Mouse (Mus musculus) NIH3T3 (cell line): ENCODE measurements around the gene Slc9a4.
"Not testable (repeated sequence)": the region's sequence is repeated elsewhere in the genome, so short reads cannot be mapped to it uniquely, and the experiment has no call there.

Experiments used
- DNase-seq: peaks from one replicate; pipeline ENCODE4 v3.0.0-alpha.2; 2012; ENCODE audit warnings: low read depth

The Slc9a4 gene

DNA sequence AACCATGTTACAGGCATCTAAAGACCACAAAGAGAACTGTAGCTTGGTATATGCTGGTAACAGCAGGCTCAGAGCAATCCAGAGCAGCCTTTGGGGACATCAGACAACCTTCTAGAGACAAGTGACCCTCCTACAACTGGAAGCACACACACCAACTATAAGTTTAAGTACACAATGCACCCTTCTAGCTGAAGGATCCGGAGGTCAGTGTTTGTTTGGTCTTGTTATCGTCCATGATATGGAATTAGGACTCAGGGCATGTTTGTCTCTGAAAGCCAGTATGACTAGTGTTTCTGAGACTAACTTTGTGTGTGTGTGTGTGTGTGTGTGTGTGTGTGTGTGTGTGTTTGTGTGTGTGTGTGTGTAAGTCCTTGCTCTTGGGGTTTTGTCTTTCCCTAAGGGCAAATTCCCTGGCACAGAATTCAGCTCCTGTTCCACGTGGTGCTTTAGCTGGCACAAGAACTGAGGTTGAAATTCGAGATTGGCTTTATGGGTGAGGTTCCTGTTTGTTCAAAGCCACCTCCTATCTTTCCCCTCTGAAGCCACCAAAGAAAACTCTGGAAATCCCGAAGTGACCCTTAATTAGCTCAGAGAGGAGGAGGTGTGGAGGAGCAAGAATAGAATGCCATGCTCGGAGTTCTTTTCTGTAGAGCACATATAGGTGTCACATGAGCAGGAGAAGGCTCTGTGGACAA is 71.1 kb downstream of the Slc9a4 start:
- DNase-seq: peak; percentile 28

DNA sequence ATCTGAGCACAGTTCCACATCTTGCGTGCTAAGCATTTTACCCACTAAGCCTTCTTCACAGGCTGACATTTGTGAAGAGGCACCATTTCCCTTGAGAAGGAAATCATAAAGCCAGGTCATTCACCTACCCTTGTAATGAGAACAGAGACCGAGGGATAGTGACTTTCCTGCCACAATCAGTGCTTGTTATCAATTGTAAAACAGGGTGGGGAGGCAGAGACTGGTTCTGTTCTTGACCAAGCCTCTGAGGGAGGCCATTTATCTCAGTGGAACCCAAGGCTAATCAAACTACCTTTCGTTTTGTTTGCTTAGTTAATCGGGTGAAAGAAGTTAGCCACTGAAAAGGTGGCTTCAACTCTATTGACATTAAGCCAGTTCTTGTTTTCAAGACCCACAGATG is 77.2 kb downstream of the Slc9a4 start:
- no peak for DNase-seq

DNA sequence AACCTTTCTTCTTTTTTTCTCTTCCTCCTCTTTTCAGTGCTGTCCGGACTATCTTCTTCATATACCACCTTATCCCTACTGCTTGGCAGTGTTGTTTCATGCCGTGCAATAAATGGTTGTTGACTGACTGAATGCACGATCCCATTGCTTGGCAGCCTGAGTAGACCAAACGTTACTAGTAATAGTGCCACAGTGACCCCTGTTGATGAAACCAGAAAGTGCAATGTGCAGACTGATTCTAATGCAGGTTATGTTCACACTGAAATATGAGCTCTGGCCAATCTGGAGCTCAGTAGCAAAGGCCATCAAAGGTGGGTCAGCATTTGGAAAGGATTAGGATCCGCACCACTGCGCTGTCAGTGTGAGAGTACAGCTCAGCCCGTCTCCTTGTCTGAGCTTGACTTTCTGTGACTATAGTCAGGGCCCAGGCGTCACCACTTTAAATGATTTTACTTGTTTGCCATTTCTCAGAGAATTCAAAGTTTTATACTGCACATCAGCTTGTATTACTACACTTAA is 78.2 kb downstream of the Slc9a4 start:
- DNase-seq: peak; percentile 91

DNA sequence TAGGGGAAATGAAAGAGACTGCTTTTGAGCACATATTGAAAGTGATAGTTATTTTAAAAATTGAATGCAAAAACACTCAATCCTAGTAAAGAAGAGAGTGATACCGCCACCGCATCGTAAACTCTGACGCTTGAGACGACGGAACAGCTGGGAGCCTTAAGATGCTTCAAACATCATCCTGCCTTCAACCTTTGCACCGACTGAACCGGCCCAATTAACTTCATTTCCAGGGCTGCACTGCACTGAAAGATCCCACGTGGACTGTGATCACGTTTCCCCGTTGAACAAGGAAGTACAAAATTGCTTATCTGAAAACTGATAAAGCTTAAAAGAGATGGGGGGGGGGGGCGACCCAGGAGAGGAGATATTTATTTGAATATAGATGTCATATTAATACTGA is 79.1 kb downstream of the Slc9a4 start:
- DNase-seq: no peak

DNA sequence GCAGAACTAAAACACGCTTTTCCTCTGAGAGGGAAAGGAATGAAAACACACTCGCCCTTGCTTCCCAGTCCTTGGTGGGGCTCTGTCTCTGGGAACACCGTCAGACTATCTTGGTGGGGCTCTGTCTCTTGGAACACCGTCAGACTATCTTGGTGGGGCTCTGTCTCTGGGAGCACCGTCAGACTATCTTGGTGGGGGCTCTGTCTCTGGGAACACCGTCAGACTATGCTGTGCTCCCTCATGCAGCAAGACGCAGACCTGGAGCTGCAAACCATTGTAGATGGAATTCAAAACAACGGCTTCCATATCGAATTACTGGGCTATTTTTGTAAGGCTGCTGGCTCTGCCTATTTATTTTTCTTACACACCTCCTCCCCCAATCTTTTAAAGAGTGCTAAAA is 79.6 kb downstream of the Slc9a4 start:
- DNase-seq: no peak

DNA sequence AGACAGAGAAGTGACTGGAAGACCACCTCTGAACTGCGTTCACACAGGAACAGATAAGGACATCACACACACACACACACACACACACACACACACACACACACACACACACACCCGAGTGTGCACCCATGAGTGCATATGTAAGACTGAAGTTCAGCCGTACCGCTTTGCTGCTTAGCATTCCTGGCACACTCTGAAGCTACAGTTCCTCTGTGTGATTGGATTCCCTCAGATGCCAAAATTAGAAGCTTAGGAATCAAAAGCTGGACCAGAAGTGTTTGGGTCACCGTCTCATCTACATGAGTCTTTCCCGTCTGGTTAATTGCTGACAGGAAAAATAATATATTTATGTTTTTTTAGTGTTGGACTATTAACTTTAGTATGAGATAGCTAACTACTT is 81.0 kb downstream of the Slc9a4 start:
- DNase-seq: no peak

DNA sequence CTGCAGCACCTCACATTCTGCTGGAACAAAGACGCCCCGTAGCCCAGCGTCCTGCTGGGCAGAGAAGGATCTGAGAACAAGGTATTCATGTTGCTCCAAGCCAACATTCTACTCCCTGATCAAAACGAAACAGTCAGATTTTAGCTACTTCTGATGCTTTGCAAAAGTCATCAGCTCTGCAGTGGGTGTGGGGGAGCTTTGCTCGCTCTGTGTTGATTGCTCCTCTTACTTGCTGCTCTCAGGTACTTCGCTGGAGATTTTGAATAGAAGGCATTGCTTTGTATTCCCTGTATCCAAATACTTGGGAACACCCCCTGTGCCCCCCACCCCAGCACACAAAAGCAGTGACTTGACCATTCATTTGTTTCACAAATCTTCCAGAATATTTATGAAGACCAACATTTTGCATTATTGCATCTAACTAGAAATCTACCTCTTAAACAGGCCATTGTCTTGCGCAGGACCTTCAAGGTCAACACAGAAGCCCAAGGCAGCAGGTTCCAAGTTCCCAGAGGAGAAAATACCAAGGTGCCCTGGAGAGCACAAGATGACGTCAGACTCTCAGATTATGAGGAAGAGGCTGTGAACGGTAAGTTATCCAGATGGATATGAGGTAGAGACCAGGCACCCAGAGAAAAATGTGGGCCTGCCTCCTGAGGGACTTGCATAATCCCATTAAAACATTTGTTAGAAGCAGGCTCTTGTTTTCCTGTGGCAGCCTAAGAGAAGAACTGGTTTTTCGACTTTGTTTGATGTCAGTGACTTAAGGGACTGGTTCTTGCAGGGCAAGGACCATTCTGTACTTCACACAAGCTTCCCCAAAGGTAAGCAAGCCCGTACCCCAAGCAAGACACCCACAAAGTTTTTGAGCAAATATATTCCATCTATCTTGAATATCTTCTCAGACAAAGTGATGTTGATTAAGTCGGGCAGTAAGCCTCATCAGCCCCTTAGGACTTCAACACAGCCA is 85.8 kb downstream of the Slc9a4 start:
- no peak for DNase-seq

DNA sequence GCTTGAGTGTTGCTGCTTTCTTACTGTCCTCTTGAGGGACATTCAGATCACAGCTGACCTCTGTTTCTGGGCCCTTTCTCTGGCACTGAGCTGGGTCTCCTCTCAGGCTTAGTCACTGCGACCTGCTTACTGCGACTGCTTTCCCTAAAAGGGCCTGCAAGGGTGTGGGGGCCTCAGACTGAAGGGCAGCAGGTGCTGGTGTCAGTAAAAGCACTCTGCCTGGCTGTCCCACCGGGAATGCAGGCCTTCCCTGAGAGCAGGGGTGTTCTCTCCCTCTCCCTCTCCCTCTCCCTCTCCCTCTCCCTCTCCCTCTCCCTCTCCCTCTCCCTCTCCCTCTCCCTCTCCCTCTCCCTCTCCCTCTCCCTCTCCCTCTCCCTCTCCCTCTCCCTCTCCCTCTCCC is 87.6 kb downstream of the Slc9a4 start:
- DNase-seq: not testable (repeated sequence)

DNA sequence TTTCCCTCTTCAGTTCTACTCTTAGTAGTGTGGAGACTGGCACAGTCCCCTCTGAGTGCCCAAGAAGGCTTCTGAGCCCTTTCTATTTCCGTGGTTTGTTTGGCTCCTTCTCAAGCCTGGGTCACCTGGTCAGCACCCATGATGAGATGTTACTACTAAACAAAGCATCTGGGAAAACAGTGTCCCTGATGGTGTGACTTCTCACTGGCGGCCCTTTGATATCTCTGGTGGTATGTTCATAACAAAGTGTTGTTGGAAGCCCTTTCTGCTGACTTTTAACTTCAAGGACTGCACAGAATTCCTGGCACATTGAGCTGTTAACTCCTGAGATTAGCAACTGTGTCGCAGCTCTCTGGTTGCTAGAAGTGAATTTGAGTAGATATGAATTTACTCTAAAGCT is 90.1 kb downstream of the Slc9a4 start:
- no peak for DNase-seq

DNA sequence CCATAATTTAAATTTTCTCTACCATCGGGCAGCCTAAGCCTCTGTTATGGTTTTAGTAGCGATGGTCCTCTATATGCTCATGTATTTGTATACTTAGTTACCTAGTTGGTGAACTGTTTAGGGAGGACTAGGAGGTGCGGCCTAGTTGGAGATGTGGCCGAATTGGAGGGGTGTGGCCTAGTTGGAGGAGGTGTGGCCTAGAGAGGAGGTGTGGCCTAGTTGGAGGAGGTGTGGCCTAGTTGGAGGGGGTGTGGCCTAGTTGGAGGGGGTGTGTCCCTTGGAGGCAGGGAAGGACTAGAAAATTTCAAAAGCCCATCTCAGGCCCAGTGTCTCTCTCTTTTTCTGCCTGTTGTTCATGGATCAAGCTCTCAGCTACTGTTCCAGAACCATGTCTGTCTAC is 91.6 kb downstream of the Slc9a4 start:
- no peak for DNase-seq

DNA sequence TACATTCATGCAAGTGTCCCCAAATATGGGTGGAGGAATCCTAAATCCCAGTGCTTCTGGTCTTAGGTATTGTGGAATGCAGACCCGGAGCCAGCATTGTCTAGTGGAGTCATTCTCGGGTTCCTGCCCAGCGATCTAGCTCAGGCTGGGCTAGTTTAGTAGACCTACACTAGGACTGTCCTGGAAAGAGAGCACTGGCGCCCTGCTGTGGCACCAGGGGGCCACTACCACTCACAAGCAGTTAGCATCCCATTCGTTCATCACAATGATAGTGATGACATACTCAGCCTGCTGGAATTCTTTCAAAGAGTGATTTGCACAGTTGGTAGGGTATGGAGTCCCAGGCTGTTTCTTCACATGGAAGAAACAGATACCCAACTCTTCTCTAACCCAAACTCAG is 97.4 kb downstream of the Slc9a4 start:
- peak; percentile 11 for DNase-seq
